Mouse (Mus musculus) testis, adult 2 months (tissue): Measurements from ENCODE around the gene Cmtm4. TPM values are rescaled to one million over a fixed set of nuclear protein-coding genes. Genes with fewer than 3 reads are reported as not detected.

Experiments used
- H3K27ac ChIP-seq: fragments of 200-500 bp; 2 replicates; pipeline ENCODE4 v1.5.1; 2012; ENCODE audit warnings: low read depth, low read length; ENCODE audit not compliant: control insufficient read depth, insufficient read depth
- H3K27me3 ChIP-seq: fragments of 200-500 bp; 2 replicates; pipeline ENCODE4 v1.6.1; 2012; ENCODE audit warnings: mild to moderate bottlenecking, low read length, moderate library complexity; ENCODE audit not compliant: control insufficient read depth, insufficient read depth
- H3K36me3 ChIP-seq: fragments of 200-500 bp; 2 replicates; pipeline ENCODE4 v1.6.1; 2012; ENCODE audit warnings: mild to moderate bottlenecking, low read length; ENCODE audit not compliant: control insufficient read depth, insufficient read depth
- H3K4me1 ChIP-seq: fragments of 200-500 bp; 2 replicates; pipeline ENCODE4 v1.6.1; 2012; ENCODE audit warnings: low read length; ENCODE audit not compliant: control insufficient read depth, insufficient read depth
- H3K4me3 ChIP-seq: fragments of 200-500 bp; 2 replicates; pipeline ENCODE4 v1.5.1; 2012; ENCODE audit warnings: low read depth, mild to moderate bottlenecking, low read length, moderate library complexity, mixed read lengths; ENCODE audit not compliant: control insufficient read depth
- CTCF ChIP-seq: fragments of 200-500 bp; IDR thresholded peaks from 2 replicates; pipeline ENCODE4 v1.5.1; 2012; ENCODE audit warnings: low read depth, mild to moderate bottlenecking, inconsistent platforms, low read length, moderate library complexity; ENCODE audit not compliant: control insufficient read depth, insufficient read depth, insufficient replicate concordance
- POLR2A ChIP-seq: fragments of 200-500 bp; IDR thresholded peaks from 2 replicates; pipeline ENCODE4 v1.6.1; 2012; ENCODE audit warnings: low read depth, mild to moderate bottlenecking, inconsistent platforms, low read length, moderate library complexity; ENCODE audit not compliant: control insufficient read depth
- polyA plus RNA-seq: library from polyadenylated mRNA; depleted of rRNA; stranded (reverse); fragments of >200 nt; gene quantifications from 2 replicates; pipeline ENCODE4 v1.2.3, GENCODE M21; 2012

The Cmtm4 gene
- polyA plus RNA-seq, 1 experiment, result 2.0 TPM

- no peaks in the 10 kb centered on the region for H3K36me3 ChIP-seq
- H3K4me3 ChIP-seq, result no peak overlapping the region
- H3K27me3 ChIP-seq, result no peaks in the 10 kb centered on the region
- TF ChIP-seq CTCF (no peak), POLR2A (no peak)
- H3K4me1 ChIP-seq, result no peaks in the 10 kb centered on the region
- H3K27ac ChIP-seq, result no peak overlapping the region
These were observed 20.5 kb downstream of the Cmtm4 start for GRCm38 (mm10) chr8:104374864-104375846.

GRCm38 (mm10) chr8:104374269-104374668 lies 21.3 kb downstream of the Cmtm4 start:
- Histone ChIP-seq H3K27ac (no peak overlapping the region), H3K4me3 (no peak overlapping the region), H3K27me3 (no peaks in the 10 kb centered on the region), H3K36me3 (no peaks in the 10 kb centered on the region), H3K4me1 (no peaks in the 10 kb centered on the region)
- no peak for TF ChIP-seq CTCF
- no peak for TF ChIP-seq POLR2A

GRCm38 (mm10) chr8:104373779-104374178 lies 21.8 kb downstream of the Cmtm4 start:
- H3K27ac ChIP-seq, result no peak overlapping the region
- H3K4me3 ChIP-seq, result no peak overlapping the region
- no peak for TF ChIP-seq POLR2A
- TF ChIP-seq CTCF, result no peak
- H3K36me3 ChIP-seq, result no peaks in the 10 kb centered on the region
- no peaks in the 10 kb centered on the region for H3K27me3 ChIP-seq
- H3K4me1 ChIP-seq, result no peaks in the 10 kb centered on the region

GRCm38 (mm10) chr8:104371121-104371520 lies 24.5 kb downstream of the Cmtm4 start:
- Histone ChIP-seq H3K4me1 (no peaks in the 10 kb centered on the region), H3K4me3 (no peak overlapping the region), H3K27ac (no peak overlapping the region), H3K27me3 (no peaks in the 10 kb centered on the region), H3K36me3 (no peaks in the 10 kb centered on the region)
- TF ChIP-seq CTCF, result no peak
- TF ChIP-seq POLR2A, result no peak

- no peaks in the 10 kb centered on the region for H3K4me1 ChIP-seq
- H3K4me3 ChIP-seq, result no peak overlapping the region
- no peaks in the 10 kb centered on the region for H3K36me3 ChIP-seq
- no peaks in the 10 kb centered on the region for H3K27me3 ChIP-seq
- TF ChIP-seq CTCF (no peak), POLR2A (no peak)
- no peak overlapping the region for H3K27ac ChIP-seq
These were observed 25.5 kb downstream of the Cmtm4 start for GRCm38 (mm10) chr8:104370071-104370470.

- no peaks in the 10 kb centered on the region for H3K27me3 ChIP-seq
- H3K4me3 ChIP-seq, result no peak overlapping the region
- H3K36me3 ChIP-seq, result no peaks in the 10 kb centered on the region
- TF ChIP-seq POLR2A (no peak), CTCF (no peak)
- H3K4me1 ChIP-seq, result no peaks in the 10 kb centered on the region
- H3K27ac ChIP-seq, result no peak overlapping the region
These were observed 26.0 kb downstream of the Cmtm4 start for GRCm38 (mm10) chr8:104369591-104369990.

GRCm38 (mm10) chr8:104367398-104367797 lies 28.2 kb downstream of the Cmtm4 start:
- TF ChIP-seq CTCF, result no peak
- no peak for TF ChIP-seq POLR2A
- H3K4me1 ChIP-seq, result no peaks in the 10 kb centered on the region
- H3K4me3 ChIP-seq, result no peak overlapping the region
- no peaks in the 10 kb centered on the region for H3K27me3 ChIP-seq
- no peak overlapping the region for H3K27ac ChIP-seq
- no peaks in the 10 kb centered on the region for H3K36me3 ChIP-seq
